Mouse (Mus musculus) small intestine, adult 2 months (tissue): Measurements from ENCODE around the gene 3110021N24Rik. TPM values are rescaled to one million over a fixed set of nuclear protein-coding genes. Genes with fewer than 3 reads are reported as not detected.

Experiments
- H3K27ac ChIP-seq: fragments of 200-500 bp; 2 replicates; pipeline ENCODE4 v1.5.1; 2012; ENCODE audit warnings: low read depth, low read length, control low read depth, inconsistent platforms; ENCODE audit not compliant: insufficient read depth
- H3K27me3 ChIP-seq: fragments of 200-500 bp; 2 replicates; pipeline ENCODE4 v1.6.1; 2012; ENCODE audit warnings: mild to moderate bottlenecking, moderate library complexity, low read length, inconsistent platforms; ENCODE audit not compliant: control insufficient read depth, insufficient read depth
- H3K36me3 ChIP-seq: fragments of 200-500 bp; 2 replicates; pipeline ENCODE4 v1.6.1; 2012; ENCODE audit warnings: mild to moderate bottlenecking, low read length, control low read depth, inconsistent platforms; ENCODE audit not compliant: control insufficient read depth, insufficient read depth
- H3K4me1 ChIP-seq: fragments of 200-500 bp; 2 replicates; pipeline ENCODE4 v1.6.1; 2012; ENCODE audit warnings: low read length, inconsistent platforms, mixed read lengths; ENCODE audit not compliant: control insufficient read depth, insufficient read depth, insufficient read length
- H3K4me3 ChIP-seq: fragments of 200-500 bp; 2 replicates; pipeline ENCODE4 v1.5.1; 2012; ENCODE audit warnings: low read depth, mild to moderate bottlenecking, control low read depth, inconsistent platforms, low read length, moderate library complexity
- CTCF ChIP-seq: fragments of 200-500 bp; IDR thresholded peaks from 2 replicates; pipeline ENCODE4 v1.5.1; 2012; ENCODE audit warnings: low read depth, mild to moderate bottlenecking, control low read depth, inconsistent platforms, low read length, moderate library complexity, mixed read lengths; ENCODE audit not compliant: insufficient replicate concordance, insufficient read length; ENCODE audit errors: extremely low read depth
- POLR2A ChIP-seq: fragments of 200-500 bp; IDR thresholded peaks from 2 replicates; pipeline ENCODE4 v1.6.1; 2012; ENCODE audit warnings: low read depth, mild to moderate bottlenecking, control low read depth, inconsistent platforms, low read length, moderate library complexity
- WGBS: fragments of 180-500 bp; shearing (Covaris S2); methylation state at CpG from one replicate; pipeline ENCODE4 v1.1.7; 2018; 5-methylcytosine and 5-hydroxymethylcytosine counted together
- polyA plus RNA-seq: library from polyadenylated mRNA; depleted of rRNA; stranded (reverse); fragments of >200 nt; gene quantifications from 2 replicates; pipeline ENCODE4 v1.2.3, GENCODE M21; 2012

The 3110021N24Rik gene
- polyA plus RNA-seq, 1 experiment = 0.27 TPM

DNA sequence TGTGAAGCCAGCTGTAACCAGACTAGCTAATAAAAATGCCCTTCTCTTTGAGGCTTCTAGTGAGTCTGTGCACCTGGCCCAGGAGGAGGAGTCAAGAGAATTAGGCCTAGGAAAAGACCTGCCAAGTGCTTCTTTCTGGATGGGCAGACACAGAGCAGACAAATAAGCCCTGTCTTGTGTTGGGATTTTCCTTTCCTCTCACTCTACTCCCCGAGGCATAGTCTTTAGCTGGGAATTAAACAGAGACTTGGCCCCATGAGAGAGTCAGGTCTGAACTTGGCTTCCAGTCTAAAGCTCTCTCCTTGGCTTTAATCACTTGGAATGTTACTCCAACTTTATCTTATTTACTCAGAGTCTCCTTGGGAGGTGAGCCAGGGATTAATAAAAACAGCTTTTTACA is 74.5 kb downstream of the 3110021N24Rik start:
- no peaks in the 10 kb centered on the region for H3K36me3 ChIP-seq
- H3K4me3 ChIP-seq = no peak overlapping the region
- H3K27me3 ChIP-seq = no peaks in the 10 kb centered on the region
- H3K4me1 ChIP-seq = no peaks in the 10 kb centered on the region
- no peak overlapping the region for H3K27ac ChIP-seq
- no peak for TF ChIP-seq POLR2A
- no peak for TF ChIP-seq CTCF
- whole genome bisulfite sequencing = 18% methylated on average over 1 of the region's 1 CpGs

DNA sequence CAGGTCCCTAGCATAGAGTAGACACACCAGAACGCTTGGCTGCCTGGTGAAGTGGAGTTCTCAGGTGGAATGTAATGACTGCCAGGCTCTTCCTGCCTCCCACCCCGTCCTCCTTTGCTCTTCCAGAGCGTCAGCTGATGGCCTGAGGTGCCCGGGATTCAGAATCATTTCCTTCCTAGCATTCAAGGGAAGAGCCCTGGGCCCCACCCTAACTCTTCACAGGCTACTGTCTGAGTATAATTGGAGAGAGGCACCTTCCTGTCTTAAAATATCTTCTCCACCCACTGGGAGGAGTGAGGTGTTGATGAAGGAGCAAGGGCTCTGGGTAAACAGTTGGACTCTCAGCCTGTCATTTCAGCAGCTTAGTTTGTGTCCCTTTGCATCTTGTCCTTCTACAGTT is 77.3 kb downstream of the 3110021N24Rik start:
- TF ChIP-seq POLR2A (no peak), CTCF (no peak)
- Histone ChIP-seq H3K4me1 (no peaks in the 10 kb centered on the region), H3K27ac (no peak overlapping the region), H3K36me3 (no peaks in the 10 kb centered on the region), H3K4me3 (no peak overlapping the region), H3K27me3 (no peaks in the 10 kb centered on the region)
- 63% methylated on average over 4 of the region's 4 CpGs for WGBS

DNA sequence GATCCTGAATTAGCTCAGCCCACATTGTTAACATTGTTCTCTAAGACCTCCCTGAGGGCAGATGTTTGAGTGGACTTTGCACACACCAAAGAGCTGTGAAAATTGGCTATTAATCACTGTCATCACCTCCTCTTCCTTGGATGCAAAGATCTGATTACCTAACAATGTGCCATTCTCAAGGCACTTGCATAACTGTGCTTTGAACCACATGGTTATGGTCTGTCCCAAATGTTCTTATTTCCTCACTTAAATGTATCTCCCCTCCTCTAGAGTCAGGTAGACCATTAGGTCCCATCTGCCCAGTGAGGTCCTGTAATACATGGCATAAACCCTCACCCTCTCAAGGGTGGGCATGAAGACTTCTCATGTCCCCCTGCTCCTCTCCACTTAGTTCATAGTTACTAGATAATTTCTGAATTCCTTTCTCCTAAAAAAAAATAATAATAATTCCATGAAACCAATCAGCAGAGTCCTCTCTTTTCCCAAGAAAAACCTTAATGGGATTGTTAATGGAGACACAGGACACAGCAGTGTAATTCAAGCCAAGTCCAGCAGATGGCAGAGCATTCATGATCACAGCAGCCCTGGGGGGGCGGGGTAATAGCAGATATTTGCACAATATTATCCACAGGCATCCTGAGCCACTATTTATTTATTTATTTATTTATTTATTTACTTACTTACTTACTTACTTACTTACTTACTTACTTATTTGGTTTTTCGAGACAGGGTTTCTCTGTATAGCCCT is 78.8 kb downstream of the 3110021N24Rik start:
- Histone ChIP-seq H3K4me3 (no peak overlapping the region), H3K4me1 (no peaks in the 10 kb centered on the region), H3K27ac (no peak overlapping the region), H3K27me3 (no peaks in the 10 kb centered on the region), H3K36me3 (no peaks in the 10 kb centered on the region)
- 37% methylated on average over 2 of the region's 2 CpGs for WGBS
- TF ChIP-seq POLR2A (no peak), CTCF (peak; percentile 69; the same call in 1 of the 2 replicates)

DNA sequence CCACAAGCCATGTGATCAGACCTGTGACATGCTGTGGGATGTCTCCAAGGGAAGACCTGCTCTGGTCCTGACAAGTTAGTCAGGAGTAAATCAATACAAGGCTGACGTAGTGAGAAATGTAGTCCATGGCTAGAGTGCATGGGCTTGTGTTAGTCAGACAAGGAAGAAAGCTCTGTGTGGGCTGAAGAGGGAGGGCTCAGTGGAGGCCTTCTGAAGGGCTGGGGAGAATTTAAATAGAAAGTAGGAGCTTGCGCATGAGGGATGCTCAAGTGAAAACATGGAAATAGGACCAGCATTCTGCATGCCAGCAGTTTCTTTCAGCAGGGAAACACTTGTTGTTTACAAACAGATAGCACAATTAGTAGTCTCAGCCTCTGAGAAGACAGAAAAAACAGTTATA is 84.1 kb downstream of the 3110021N24Rik start:
- Histone ChIP-seq H3K27ac (no peak overlapping the region), H3K27me3 (no peaks in the 10 kb centered on the region), H3K4me3 (no peak overlapping the region), H3K4me1 (no peaks in the 10 kb centered on the region), H3K36me3 (no peaks in the 10 kb centered on the region)
- 78% methylated on average over 2 of the region's 2 CpGs for WGBS
- TF ChIP-seq POLR2A (no peak), CTCF (no peak)

DNA sequence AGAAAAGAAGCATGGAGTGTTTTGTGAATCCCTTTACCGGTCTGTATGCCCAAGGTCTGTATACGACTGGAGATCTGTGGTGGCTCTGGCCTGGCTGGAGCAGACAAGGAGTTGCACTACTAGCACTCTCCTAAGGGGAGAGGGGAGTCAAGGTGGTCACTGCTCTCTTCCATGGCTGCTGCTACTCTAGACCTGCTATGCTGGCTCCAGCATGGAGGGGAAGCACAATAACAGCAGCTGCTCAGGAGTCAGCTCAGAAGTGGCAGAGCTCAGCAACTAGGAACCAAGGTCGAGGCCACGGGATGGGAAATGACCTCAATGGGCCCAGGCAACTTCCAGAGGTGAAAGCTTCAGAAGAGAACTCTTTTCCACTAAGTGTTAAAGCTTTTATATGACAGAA is 91.7 kb downstream of the 3110021N24Rik start:
- Histone ChIP-seq H3K36me3 (peaks cover 2% of the 10 kb centered on the region; the same call in 1 of the 2 replicates), H3K4me3 (no peak overlapping the region), H3K4me1 (no peaks in the 10 kb centered on the region), H3K27me3 (no peaks in the 10 kb centered on the region), H3K27ac (no peak overlapping the region)
- TF ChIP-seq POLR2A (no peak), CTCF (no peak)
- 63% methylated on average over 4 of the region's 4 CpGs for whole genome bisulfite sequencing

DNA sequence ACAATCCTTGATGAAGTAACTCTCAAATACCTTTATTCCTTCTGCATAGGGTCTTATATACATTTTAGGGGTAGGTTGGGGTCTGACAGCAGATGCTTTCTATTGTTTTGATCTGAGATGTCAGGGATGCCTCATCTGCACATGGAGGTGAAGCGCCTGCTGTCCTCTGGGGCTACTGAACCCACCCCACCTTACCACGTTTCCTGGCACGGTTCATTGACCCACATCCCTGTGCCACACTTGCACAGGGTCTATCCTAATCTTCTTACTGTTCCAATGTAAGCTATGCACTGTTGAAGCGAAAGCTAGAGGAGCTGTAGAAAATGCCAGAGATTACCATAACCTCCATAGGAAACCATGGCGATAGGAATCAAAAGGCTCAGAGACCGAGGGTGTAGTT is 92.1 kb downstream of the 3110021N24Rik start:
- TF ChIP-seq CTCF = no peak
- no peak for TF ChIP-seq POLR2A
- H3K27ac ChIP-seq = no peak overlapping the region
- H3K4me1 ChIP-seq = no peaks in the 10 kb centered on the region
- 75% methylated on average over 6 of the region's 6 CpGs for WGBS
- H3K27me3 ChIP-seq = no peaks in the 10 kb centered on the region
- H3K36me3 ChIP-seq = peaks cover 2% of the 10 kb centered on the region; the same call in 1 of the 2 replicates
- no peak overlapping the region for H3K4me3 ChIP-seq

DNA sequence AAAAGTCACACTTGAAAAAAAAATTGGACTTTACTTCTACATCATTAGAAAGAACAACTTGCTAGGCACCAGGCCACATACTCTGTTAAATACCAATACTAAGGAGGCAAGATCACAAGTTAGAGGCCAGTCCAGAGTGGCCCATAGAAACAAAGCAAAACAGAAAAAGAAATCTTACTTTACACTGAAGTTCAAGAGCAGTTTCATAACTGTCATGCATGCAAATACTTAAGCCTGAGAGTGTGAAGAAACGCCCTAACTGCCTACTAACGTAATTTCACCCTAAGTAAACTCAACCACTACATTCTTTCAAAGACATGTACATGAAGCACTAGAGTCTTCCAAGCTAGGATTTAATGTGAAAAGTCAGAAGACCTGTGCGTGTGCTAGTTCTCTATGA is 106.2 kb downstream of the 3110021N24Rik start:
- WGBS = 93% methylated on average over 3 of the region's 3 CpGs
- no peak overlapping the region for H3K27ac ChIP-seq
- peaks cover 41% of the 10 kb centered on the region for H3K36me3 ChIP-seq
- TF ChIP-seq CTCF (no peak), POLR2A (no peak)
- H3K27me3 ChIP-seq = no peaks in the 10 kb centered on the region
- H3K4me3 ChIP-seq = no peak overlapping the region
- no peaks in the 10 kb centered on the region for H3K4me1 ChIP-seq
